Mouse (Mus musculus): ENCODE results near the gene Ergic3.

Gene Ergic3

DNA sequence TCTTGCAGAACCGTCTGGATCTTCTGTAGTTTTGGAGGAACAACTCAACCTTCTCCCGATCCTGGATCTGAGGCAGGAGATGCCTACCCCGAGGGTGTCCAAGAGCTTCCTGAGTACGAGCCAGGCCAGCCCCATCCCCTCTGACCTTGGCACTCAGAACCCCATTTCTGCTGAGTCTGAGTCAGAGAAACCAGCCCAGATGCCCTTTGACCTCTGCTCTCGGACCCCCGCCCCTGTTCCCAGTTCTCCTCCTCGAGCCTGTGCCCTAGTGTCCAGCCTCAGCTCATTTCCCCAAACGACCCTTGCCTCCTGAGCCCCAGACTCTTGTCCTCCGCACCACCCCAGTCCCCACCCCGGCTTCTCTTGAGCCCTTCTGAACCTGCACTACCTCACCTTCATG, 58.3 kb downstream of the Ergic3 start:
- DNase-seq (ENCODE audit: low spot score in 2 of 2): no peak
